Comparison of ENCODE assay signal across 8 mouse cellular contexts in the genomic region with DNA sequence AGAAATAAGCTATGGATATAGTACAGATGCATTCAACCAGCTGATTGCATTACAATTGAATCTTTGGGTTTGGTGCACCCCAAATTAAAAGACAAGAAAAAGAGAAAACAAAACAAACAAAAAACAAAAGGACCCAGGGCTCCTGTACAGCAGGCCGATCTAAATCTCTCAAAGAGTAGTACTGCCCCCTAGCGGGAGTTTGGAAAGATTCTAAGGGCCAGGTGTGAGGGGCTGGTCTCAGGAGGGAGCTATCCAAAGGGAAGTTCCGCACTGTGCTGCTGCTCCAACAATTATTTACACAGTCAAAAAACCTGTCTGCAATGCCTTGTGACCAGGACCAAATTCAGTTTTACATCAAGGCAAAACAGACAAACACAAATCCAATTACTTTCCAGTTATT.
A peak's percentile ranks its signal among the peaks of the same experiment; 100 is the strongest.
DNase-seq lines count a peak whose midpoint lies in the region; ATAC-seq and TF ChIP-seq lines count a peak whose summit lies in the region.

No protein-coding gene starts in this region.

- no peaks in the 10 kb centered on the region for H3K36me3 ChIP-seq in heart, postnatal 0 days (replicated peaks; ENCODE audit: control insufficient read depth, insufficient read depth, low read length)
- no peaks in the 10 kb centered on the region for H3K36me3 ChIP-seq in liver, embryonic 16.5 days (ENCODE audit: control insufficient read depth, insufficient read depth)
- H3K36me3 ChIP-seq in neural tube, embryonic 13.5 days, result no peaks in the 10 kb centered on the region
- no peaks in the 10 kb centered on the region for H3K36me3 ChIP-seq in stomach, postnatal 0 days (ENCODE audit: control insufficient read depth, insufficient read depth, low read length)

- DNase-seq in B cell, adult 2 months, result peak; percentile 85 to 88
- DNase-seq in adipocyte (ENCODE audit: low spot score), result peak; percentile 90
- peak; percentile 56 for DNase-seq in heart, postnatal 0 days (ENCODE audit: low spot score)
- peak; percentile 78 to 84 for DNase-seq in kidney, postnatal 25 days
- peak; percentile 66 for DNase-seq in stomach, postnatal 0 days (ENCODE audit: low spot score)

- no peak overlapping the region for H3K4me2 ChIP-seq in heart, postnatal 0 days (ENCODE audit: low read depth, low read length)
- H3K4me2 ChIP-seq in liver, embryonic 16.5 days (ENCODE audit: low read depth, low read length), result no peak overlapping the region
- no peak overlapping the region for H3K4me2 ChIP-seq in neural tube, embryonic 13.5 days
- H3K4me2 ChIP-seq in stomach, postnatal 0 days (replicated peaks; ENCODE audit: low read depth), result no peak overlapping the region

- ATAC-seq in common myeloid progenitor, adult 5-6 weeks (replicated peaks; ENCODE audit: low read depth, poor library complexity, severe bottlenecking), result peak; percentile 48
- ATAC-seq in heart, postnatal 0 days (ENCODE audit: insufficient read depth, low read depth), result peak; percentile 63
- ATAC-seq in liver, embryonic 16.5 days (ENCODE audit: low read depth), result peak; percentile 35; the same call in 1 of the 2 replicates
- ATAC-seq in neural tube, embryonic 13.5 days (ENCODE audit: low read depth), result peak; percentile 93
- ATAC-seq in stomach, postnatal 0 days (ENCODE audit: low FRiP score, low TSS enrichment), result peak; percentile 80

- H3K27me3 ChIP-seq in heart, postnatal 0 days (ENCODE audit: control insufficient read depth, insufficient read depth, low read length), result no peaks in the 10 kb centered on the region
- no peaks in the 10 kb centered on the region for H3K27me3 ChIP-seq in liver, embryonic 16.5 days (ENCODE audit: control insufficient read depth, insufficient read depth, low read depth, low read length)
- no peaks in the 10 kb centered on the region for H3K27me3 ChIP-seq in neural tube, embryonic 13.5 days
- H3K27me3 ChIP-seq in stomach, postnatal 0 days (ENCODE audit: control insufficient read depth, insufficient read depth, low read length), result no peaks in the 10 kb centered on the region

- H3K4me3 ChIP-seq in heart, postnatal 0 days (ENCODE audit: low read depth, low read length), result no peak overlapping the region
- H3K4me3 ChIP-seq in liver, embryonic 16.5 days (ENCODE audit: low read depth, low read length), result no peak overlapping the region
- no peak overlapping the region for H3K4me3 ChIP-seq in neural tube, embryonic 13.5 days
- no peak overlapping the region for H3K4me3 ChIP-seq in stomach, postnatal 0 days (ENCODE audit: low read depth, low read length)

- H3K27ac ChIP-seq in heart, postnatal 0 days (ENCODE audit: low read depth), result no peak overlapping the region
- H3K27ac ChIP-seq in liver, embryonic 16.5 days (ENCODE audit: low read length), result no peak overlapping the region
- H3K27ac ChIP-seq in neural tube, embryonic 13.5 days (replicated peaks), result no peak overlapping the region
- H3K27ac ChIP-seq in stomach, postnatal 0 days (replicated peaks), result no peak overlapping the region

- WGBS in heart, postnatal 0 days, result 5% methylated on average over 3 of the region's 3 CpGs
- WGBS in liver, embryonic 16.5 days (ENCODE audit: insufficient replicate concordance), result 5% methylated on average over 3 of the region's 3 CpGs
- WGBS in neural tube, embryonic 13.5 days, result 3% methylated on average over 3 of the region's 3 CpGs
- 1% methylated on average over 3 of the region's 3 CpGs for WGBS in stomach, postnatal 0 days

- no peaks in the 10 kb centered on the region for H3K9me3 ChIP-seq in heart, postnatal 0 days (replicated peaks; ENCODE audit: control insufficient read depth, low read length)
- H3K9me3 ChIP-seq in liver, embryonic 16.5 days (replicated peaks; ENCODE audit: control insufficient read depth, low read length), result no peaks in the 10 kb centered on the region
- no peaks in the 10 kb centered on the region for H3K9me3 ChIP-seq in neural tube, embryonic 13.5 days
- H3K9me3 ChIP-seq in stomach, postnatal 0 days (ENCODE audit: control insufficient read depth, low read length), result no peaks in the 10 kb centered on the region

- no peak for TF ChIP-seq EP300 in heart, postnatal 0 days (IDR thresholded peaks at IDR 0.05; ENCODE audit: low read depth)
- TF ChIP-seq EP300 in stomach, postnatal 0 days (optimal IDR thresholded peaks at IDR 0.05), result no peak

- no peak overlapping the region for H3K9ac ChIP-seq in heart, postnatal 0 days (replicated peaks; ENCODE audit: low read depth, low read length)
- H3K9ac ChIP-seq in liver, embryonic 16.5 days (ENCODE audit: low read depth, low read length), result no peak overlapping the region
- H3K9ac ChIP-seq in neural tube, embryonic 13.5 days, result no peak overlapping the region
- H3K9ac ChIP-seq in stomach, postnatal 0 days (ENCODE audit: low read length), result no peak overlapping the region

- TF ChIP-seq CTCF in heart, postnatal 0 days (IDR thresholded peaks at IDR 0.05; ENCODE audit: low read depth), result peak; percentile 79
- TF ChIP-seq CTCF in stomach, postnatal 0 days (IDR thresholded peaks at IDR 0.05; ENCODE audit: low read depth), result peak; percentile 85

- H3K4me1 ChIP-seq in heart, postnatal 0 days (ENCODE audit: control insufficient read depth, insufficient read depth), result no peaks in the 10 kb centered on the region; the same call in 1 of the 2 replicates
- H3K4me1 ChIP-seq in liver, embryonic 16.5 days (ENCODE audit: control insufficient read depth, low read depth, low read length), result no peaks in the 10 kb centered on the region
- H3K4me1 ChIP-seq in neural tube, embryonic 13.5 days (replicated peaks), result peaks cover 21% of the 10 kb centered on the region
- H3K4me1 ChIP-seq in stomach, postnatal 0 days (replicated peaks; ENCODE audit: control insufficient read depth, insufficient read depth), result no peaks in the 10 kb centered on the region

Comparison
In these comparisons a context has a peak if more than half of its experiments do, and no peak if none do; other contexts are left out.
1. ATAC-seq: peak in every context shown above with its lines; median percentile 93 in neural tube, embryonic 13.5 days; 80 in stomach, postnatal 0 days; 63 in heart, postnatal 0 days; 48 in common myeloid progenitor, adult 5-6 weeks; 35 in liver, embryonic 16.5 days.